Mouse (Mus musculus): ENCODE results near the gene Fitm2. TPM values are rescaled to one million over a fixed set of nuclear protein-coding genes. Genes with fewer than 3 reads are reported as not detected.

Fitm2 gene
- polyA plus RNA-seq, 1 experiment from 2014 or later, result 16.9 TPM

DNA sequence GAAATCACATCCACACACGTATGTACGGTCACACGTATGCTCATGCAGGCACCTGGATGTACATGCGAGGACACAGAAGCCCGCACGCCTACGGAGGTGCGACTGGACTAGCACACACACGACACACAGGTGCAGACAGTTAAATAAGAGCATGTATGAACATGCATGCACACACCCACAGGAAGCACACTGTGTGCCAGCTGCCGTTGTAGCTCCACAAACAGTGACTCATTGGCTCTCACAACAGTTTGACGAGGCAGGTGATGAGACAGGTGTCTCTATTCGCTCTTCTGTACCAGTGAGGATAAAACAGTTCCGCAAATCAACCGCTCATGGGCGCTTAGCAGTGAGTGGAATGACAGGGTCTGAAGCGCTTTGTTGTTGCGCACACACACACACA lies 18.2 kb upstream of the Fitm2 start:
- H3K4me2 ChIP-seq (ENCODE audit: low read length), result no peak overlapping the region
- 91% methylated on average over 17 of the region's 17 CpGs for WGBS
- H3K9me3 ChIP-seq (replicated peaks; ENCODE audit: control insufficient read depth, low read length, poor library complexity, severe bottlenecking), result no peaks in the 10 kb centered on the region
- H3K9ac ChIP-seq (ENCODE audit: low read depth, low read length), result no peak overlapping the region
- no peak for ATAC-seq
- no peaks in the 10 kb centered on the region for H3K27me3 ChIP-seq (ENCODE audit: control insufficient read depth, insufficient read depth, low read depth, low read length)
- H3K27ac ChIP-seq (ENCODE audit: low read length), result no peak overlapping the region
- no peaks in the 10 kb centered on the region for H3K36me3 ChIP-seq (ENCODE audit: control insufficient read depth, insufficient read depth, low read length)
- no peaks in the 10 kb centered on the region for H3K4me1 ChIP-seq (ENCODE audit: control insufficient read depth, insufficient read depth, low read length)
- no peak overlapping the region for H3K4me3 ChIP-seq (ENCODE audit: low read depth, low read length)

DNA sequence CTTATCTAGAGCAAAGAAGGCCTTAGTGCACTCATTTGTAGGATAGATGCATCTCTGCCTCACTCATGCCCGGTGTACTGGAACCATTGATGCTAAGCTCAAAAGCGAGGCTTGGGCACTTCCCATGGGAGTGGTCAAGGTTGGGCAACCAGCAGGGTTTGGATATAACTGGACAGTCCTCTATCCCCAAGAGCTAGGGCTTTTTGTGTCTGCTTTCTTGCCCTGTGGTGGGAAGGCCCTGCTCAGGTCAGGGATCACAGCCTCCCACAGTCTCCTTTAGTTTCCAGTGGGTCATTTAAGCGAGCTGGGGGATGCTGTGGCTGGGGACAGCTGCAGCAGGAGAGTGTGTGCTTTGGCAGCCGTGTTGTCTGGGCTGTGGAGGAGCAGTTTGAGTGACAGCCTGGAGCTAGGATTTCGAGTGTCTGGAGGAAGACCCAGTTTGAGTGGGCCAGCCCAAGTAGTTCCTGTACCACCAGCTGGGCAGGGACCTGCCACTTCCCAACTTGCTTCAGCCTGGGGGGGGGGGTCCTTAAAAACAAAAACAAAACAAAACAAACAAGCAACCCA lies 17.4 kb upstream of the Fitm2 start:
- Histone ChIP-seq H3K4me2 (ENCODE audit: low read length) (no peak overlapping the region), H3K4me1 (ENCODE audit: control insufficient read depth, insufficient read depth, low read length) (no peaks in the 10 kb centered on the region), H3K27me3 (ENCODE audit: control insufficient read depth, insufficient read depth, low read depth, low read length) (no peaks in the 10 kb centered on the region), H3K4me3 (ENCODE audit: low read depth, low read length) (no peak overlapping the region), H3K9ac (ENCODE audit: low read depth, low read length) (no peak overlapping the region), H3K27ac (ENCODE audit: low read length) (no peak overlapping the region), H3K9me3 (replicated peaks; ENCODE audit: control insufficient read depth, low read length, poor library complexity, severe bottlenecking) (no peaks in the 10 kb centered on the region), H3K36me3 (ENCODE audit: control insufficient read depth, insufficient read depth, low read length) (no peaks in the 10 kb centered on the region)
- ATAC-seq, result no peak
- WGBS, result 51% methylated on average over 5 of the region's 5 CpGs

- ATAC-seq, result no peak
- no peak overlapping the region for H3K27ac ChIP-seq (ENCODE audit: low read length)
- no peaks in the 10 kb centered on the region for H3K9me3 ChIP-seq (replicated peaks; ENCODE audit: control insufficient read depth, low read length, poor library complexity, severe bottlenecking)
- no peak overlapping the region for H3K4me3 ChIP-seq (ENCODE audit: low read depth, low read length)
- no peaks in the 10 kb centered on the region for H3K27me3 ChIP-seq (ENCODE audit: control insufficient read depth, insufficient read depth, low read depth, low read length)
- no peak overlapping the region for H3K4me2 ChIP-seq (ENCODE audit: low read length)
- no peaks in the 10 kb centered on the region for H3K36me3 ChIP-seq (ENCODE audit: control insufficient read depth, insufficient read depth, low read length)
- H3K9ac ChIP-seq (ENCODE audit: low read depth, low read length), result no peak overlapping the region
- 91% methylated on average over 3 of the region's 3 CpGs for WGBS
- H3K4me1 ChIP-seq (ENCODE audit: control insufficient read depth, insufficient read depth, low read length), result no peaks in the 10 kb centered on the region
These were observed 14.9 kb upstream of the Fitm2 start for GRCm38 (mm10) chr2:163487360-163487759.

DNA sequence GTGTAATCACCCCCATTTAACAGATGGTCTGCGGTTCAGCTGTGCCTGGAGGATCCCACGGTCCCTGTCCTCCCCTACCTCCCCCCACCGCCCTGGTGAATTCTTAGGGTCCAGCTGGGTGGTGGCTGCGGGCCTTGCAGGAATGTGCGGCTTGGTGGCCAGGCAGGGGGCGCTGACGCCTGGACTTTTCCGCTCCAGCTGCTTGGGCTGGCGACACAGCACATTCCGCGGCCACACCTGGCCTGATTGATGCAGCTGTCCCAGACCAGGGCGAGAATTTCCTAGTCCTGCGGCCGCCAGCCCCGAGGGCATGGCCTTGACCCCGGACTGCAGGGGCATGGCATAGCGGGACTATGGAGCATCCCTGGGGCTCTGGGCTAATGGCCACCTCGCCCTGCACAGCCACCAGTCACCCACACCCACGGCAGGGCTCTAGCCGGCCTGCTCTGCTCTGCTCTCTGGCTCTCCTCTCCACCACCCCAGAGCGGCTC lies 9.2 kb upstream of the Fitm2 start:
- Histone ChIP-seq H3K9me3 (replicated peaks; ENCODE audit: control insufficient read depth, low read length, poor library complexity, severe bottlenecking) (no peaks in the 10 kb centered on the region), H3K27ac (ENCODE audit: low read length) (no peak overlapping the region), H3K27me3 (ENCODE audit: control insufficient read depth, insufficient read depth, low read depth, low read length) (peaks cover 5% of the 10 kb centered on the region), H3K9ac (ENCODE audit: low read depth, low read length) (peak overlapping the region; percentile 42), H3K4me1 (ENCODE audit: control insufficient read depth, insufficient read depth, low read length) (no peaks in the 10 kb centered on the region), H3K4me2 (ENCODE audit: low read length) (peak overlapping the region; percentile 52), H3K36me3 (ENCODE audit: control insufficient read depth, insufficient read depth, low read length) (no peaks in the 10 kb centered on the region), H3K4me3 (ENCODE audit: low read depth, low read length) (peak overlapping the region; percentile 23)
- ATAC-seq, result no peak
- 3% methylated on average over 21 of the region's 21 CpGs for WGBS

DNA sequence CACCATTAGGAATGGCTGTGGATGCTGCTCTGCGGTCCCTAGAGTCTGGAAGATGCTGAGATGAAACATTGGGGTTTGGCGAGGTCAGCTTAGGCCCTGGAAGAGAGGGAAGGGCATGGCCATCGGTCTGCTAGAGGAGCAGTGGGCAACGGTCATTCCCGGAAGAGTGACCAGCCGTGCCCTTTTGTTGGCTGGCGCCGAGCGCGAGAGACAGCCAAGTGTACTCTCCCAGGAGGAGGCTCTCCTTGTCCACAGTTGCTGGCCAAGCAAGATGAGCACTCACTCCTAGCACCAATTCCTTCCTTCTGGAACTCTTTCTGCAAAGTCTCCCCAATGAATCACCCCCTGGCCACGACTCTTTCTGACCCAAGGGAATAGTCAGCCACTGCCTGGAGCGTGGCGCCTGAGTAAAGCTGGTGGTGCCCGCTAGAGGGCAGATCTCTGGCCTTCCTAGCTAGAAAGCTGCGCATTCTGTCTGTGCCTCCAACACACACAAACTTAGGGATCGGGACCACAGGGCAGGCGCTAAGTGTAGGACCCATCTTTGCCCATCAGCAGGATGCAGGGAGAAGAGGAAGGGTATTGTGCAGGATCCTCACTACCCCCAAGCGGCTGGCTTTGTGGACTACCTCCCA lies 7.9 kb upstream of the Fitm2 start:
- 50% methylated on average over 18 of the region's 18 CpGs for WGBS
- H3K4me1 ChIP-seq (ENCODE audit: control insufficient read depth, insufficient read depth, low read length), result no peaks in the 10 kb centered on the region

GRCm38 (mm10) chr2:163471710-163472465 lies 541 bp downstream of the Fitm2 start:
- Histone ChIP-seq H3K4me1 (ENCODE audit: control insufficient read depth, insufficient read depth, low read length) (peaks cover 9% of the 10 kb centered on the region), H3K9ac (ENCODE audit: low read depth, low read length) (peak overlapping the region; percentile 89), H3K27ac (ENCODE audit: low read length) (peak overlapping the region; percentile 75), H3K4me2 (ENCODE audit: low read length) (peak overlapping the region; percentile 79), H3K36me3 (ENCODE audit: control insufficient read depth, insufficient read depth, low read length) (peaks cover 15% of the 10 kb centered on the region), H3K27me3 (ENCODE audit: control insufficient read depth, insufficient read depth, low read depth, low read length) (no peaks in the 10 kb centered on the region), H3K9me3 (replicated peaks; ENCODE audit: control insufficient read depth, low read length, poor library complexity, severe bottlenecking) (no peaks in the 10 kb centered on the region), H3K4me3 (ENCODE audit: low read depth, low read length) (peak overlapping the region; percentile 75)
- peak; percentile 70 for ATAC-seq
- WGBS, result 5% methylated on average over 36 of the region's 36 CpGs

More for the DNA sequence above, 7.9 kb upstream of the Fitm2 start:
- Histone ChIP-seq H3K27me3 (ENCODE audit: control insufficient read depth, insufficient read depth, low read depth, low read length) (peaks cover 5% of the 10 kb centered on the region), H3K36me3 (ENCODE audit: control insufficient read depth, insufficient read depth, low read length) (no peaks in the 10 kb centered on the region), H3K9ac (ENCODE audit: low read depth, low read length) (no peak overlapping the region), H3K9me3 (replicated peaks; ENCODE audit: control insufficient read depth, low read length, poor library complexity, severe bottlenecking) (no peaks in the 10 kb centered on the region), H3K4me3 (ENCODE audit: low read depth, low read length) (no peak overlapping the region), H3K27ac (ENCODE audit: low read length) (no peak overlapping the region), H3K4me2 (ENCODE audit: low read length) (no peak overlapping the region)
- ATAC-seq, result no peak

DNA sequence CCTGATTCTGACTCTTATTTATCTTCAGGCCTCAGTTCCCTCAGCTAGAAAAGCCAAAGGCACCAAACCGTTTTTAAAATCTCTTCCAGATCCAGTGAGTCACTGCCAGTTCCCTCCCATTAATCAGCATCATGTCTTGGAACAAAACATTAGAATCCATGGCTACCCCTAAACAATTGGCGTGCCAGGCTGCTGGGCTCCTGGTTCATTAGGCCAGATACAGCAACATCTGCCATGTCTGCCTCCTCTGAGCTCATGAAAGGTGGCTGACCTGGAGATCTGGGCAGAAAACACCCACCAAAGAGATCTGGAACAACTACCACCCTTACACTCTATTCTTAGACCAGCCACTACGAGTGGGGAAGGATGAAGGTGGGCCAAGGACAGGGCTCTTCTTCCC lies 1.3 kb downstream of the Fitm2 start:
- Histone ChIP-seq H3K36me3 (ENCODE audit: control insufficient read depth, insufficient read depth, low read length) (peaks cover 19% of the 10 kb centered on the region), H3K27me3 (ENCODE audit: control insufficient read depth, insufficient read depth, low read depth, low read length) (no peaks in the 10 kb centered on the region), H3K9me3 (replicated peaks; ENCODE audit: control insufficient read depth, low read length, poor library complexity, severe bottlenecking) (no peaks in the 10 kb centered on the region), H3K4me1 (ENCODE audit: control insufficient read depth, insufficient read depth, low read length) (peaks cover 9% of the 10 kb centered on the region), H3K4me3 (ENCODE audit: low read depth, low read length) (peak overlapping the region; percentile 75; the same call in 1 of the 2 replicates), H3K9ac (ENCODE audit: low read depth, low read length) (no peak overlapping the region), H3K27ac (ENCODE audit: low read length) (no peak overlapping the region), H3K4me2 (ENCODE audit: low read length) (peak overlapping the region; percentile 79)
- WGBS, result 78% methylated on average over 3 of the region's 3 CpGs
- ATAC-seq, result no peak

GRCm38 (mm10) chr2:163469711-163470110 lies 2.7 kb downstream of the Fitm2 start:
- Histone ChIP-seq H3K4me3 (ENCODE audit: low read depth, low read length) (no peak overlapping the region), H3K36me3 (ENCODE audit: control insufficient read depth, insufficient read depth, low read length) (peaks cover 19% of the 10 kb centered on the region), H3K27ac (ENCODE audit: low read length) (no peak overlapping the region), H3K9ac (ENCODE audit: low read depth, low read length) (no peak overlapping the region), H3K4me2 (ENCODE audit: low read length) (no peak overlapping the region), H3K4me1 (ENCODE audit: control insufficient read depth, insufficient read depth, low read length) (peaks cover 9% of the 10 kb centered on the region), H3K27me3 (ENCODE audit: control insufficient read depth, insufficient read depth, low read depth, low read length) (no peaks in the 10 kb centered on the region), H3K9me3 (replicated peaks; ENCODE audit: control insufficient read depth, low read length, poor library complexity, severe bottlenecking) (no peaks in the 10 kb centered on the region)
- 98% methylated on average over 15 of the region's 15 CpGs for WGBS
- ATAC-seq, result no peak

DNA sequence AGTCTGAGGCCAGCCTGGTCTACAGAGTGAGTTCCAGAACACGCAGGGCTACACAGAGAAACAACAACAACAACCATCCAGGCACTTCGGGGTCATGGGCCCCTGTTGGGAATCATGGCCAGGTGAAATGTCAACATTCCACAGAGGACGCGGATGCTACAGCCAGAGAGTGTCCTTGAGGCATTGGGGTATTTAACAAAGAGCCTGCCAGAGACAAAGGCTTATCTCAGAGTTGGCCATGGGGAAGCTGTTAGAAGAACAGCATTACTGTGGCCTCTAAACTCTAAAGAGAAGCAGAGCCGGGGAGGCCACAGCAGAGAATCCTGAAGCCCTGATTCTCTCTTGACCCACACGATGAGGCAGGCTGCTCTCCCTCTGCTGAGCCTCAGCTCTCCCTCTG lies 3.6 kb downstream of the Fitm2 start:
- 93% methylated on average over 6 of the region's 6 CpGs for WGBS
- Histone ChIP-seq H3K4me1 (ENCODE audit: control insufficient read depth, insufficient read depth, low read length) (peaks cover 9% of the 10 kb centered on the region), H3K4me2 (ENCODE audit: low read length) (no peak overlapping the region), H3K27ac (ENCODE audit: low read length) (no peak overlapping the region), H3K36me3 (ENCODE audit: control insufficient read depth, insufficient read depth, low read length) (peaks cover 19% of the 10 kb centered on the region), H3K4me3 (ENCODE audit: low read depth, low read length) (no peak overlapping the region), H3K27me3 (ENCODE audit: control insufficient read depth, insufficient read depth, low read depth, low read length) (no peaks in the 10 kb centered on the region), H3K9me3 (replicated peaks; ENCODE audit: control insufficient read depth, low read length, poor library complexity, severe bottlenecking) (no peaks in the 10 kb centered on the region), H3K9ac (ENCODE audit: low read depth, low read length) (no peak overlapping the region)
- no peak for ATAC-seq

All from midbrain, embryonic 16.5 days (tissue).